Mouse (Mus musculus): ENCODE measurements around the gene Tmem217. TPM values are rescaled to one million over a fixed set of nuclear protein-coding genes. Genes with fewer than 3 reads are reported as not detected.

Gene Tmem217
- total and polyA plus RNA-seq, 3 experiments, result 2.5 to 4.5 TPM; not detected in 1

DNA sequence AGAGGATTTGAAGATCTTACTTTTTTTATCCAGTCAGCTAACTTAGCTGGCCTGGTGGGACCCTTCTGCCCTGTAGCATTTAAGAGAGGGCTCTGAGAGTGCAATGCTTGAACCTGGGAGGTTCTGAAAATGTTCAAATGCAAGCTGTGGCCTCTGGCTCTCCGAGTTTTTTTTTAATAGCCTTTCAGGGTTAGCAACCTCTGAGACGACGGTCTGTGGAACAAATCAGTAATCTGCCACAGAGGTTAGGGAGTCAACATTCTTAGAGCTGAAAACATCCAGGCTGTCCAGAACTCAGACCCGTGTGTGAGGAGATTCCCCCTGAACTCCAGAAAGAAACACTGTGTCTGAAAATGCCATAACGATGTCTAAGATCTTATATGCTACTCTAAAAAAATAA lies 6.3 kb upstream of the Tmem217 start:
- no peak for DNase-seq (ENCODE audit: low read depth, low spot score)
- TF ChIP-seq TAL1 (IDR thresholded peaks at IDR 0.05; ENCODE audit: low read length) (no peak), GATA1 (IDR thresholded peaks at IDR 0.05; ENCODE audit: low read depth, low read length) (no peak), POLR2A (IDR thresholded peaks at IDR 0.05; ENCODE audit: control insufficient read depth in 1 of 2, insufficient read depth in 1 of 2, low read depth in 1 of 2, low read length in 2 of 2, poor library complexity in 1 of 2) (no peak), ZC3H11A (IDR thresholded peaks at IDR 0.05; ENCODE audit: low read depth, low read length) (no peak), RCOR1 (IDR thresholded peaks at IDR 0.05; ENCODE audit: low read depth, low read length) (no peak), MYB (IDR thresholded peaks at IDR 0.05; ENCODE audit: low read depth, low read length) (no peak), NELFE (IDR thresholded peaks at IDR 0.05; ENCODE audit: low read depth, low read length) (no peak), TBP (IDR thresholded peaks at IDR 0.05; ENCODE audit: low read depth, low read length) (no peak), ETS1 (IDR thresholded peaks at IDR 0.05; ENCODE audit: low read depth, low read length) (no peak), CHD2 (IDR thresholded peaks at IDR 0.05; ENCODE audit: low read length) (no peak), HCFC1 (IDR thresholded peaks at IDR 0.05; ENCODE audit: low read depth, low read length) (no peak), EP300 (IDR thresholded peaks at IDR 0.05; ENCODE audit: low read depth in 1 of 2, low read length in 2 of 2) (no peak), NRF1 (IDR thresholded peaks at IDR 0.05; ENCODE audit: insufficient read depth, low read depth, low read length, poor library complexity, severe bottlenecking) (no peak), GABPA (IDR thresholded peaks at IDR 0.05; ENCODE audit: low read depth, low read length) (no peak), USF1 (IDR thresholded peaks at IDR 0.05; ENCODE audit: low read depth, low read length) (no peak), E2F4 (IDR thresholded peaks at IDR 0.05; ENCODE audit: borderline replicate concordance, low read depth, low read length) (no peak), RAD21 (IDR thresholded peaks at IDR 0.05; ENCODE audit: low read depth, low read length) (no peak)
- Histone ChIP-seq H3K4me1 (ENCODE audit: control insufficient read depth in 1 of 2, insufficient read depth in 2 of 2, low read length in 2 of 2) (no peaks in the 10 kb centered on the region), H3K9ac (ENCODE audit: control insufficient read depth, low read depth, low read length, poor library complexity, severe bottlenecking) (no peak overlapping the region), H3K27me3 (ENCODE audit: control insufficient read depth in 1 of 2, insufficient read depth in 2 of 2, low read length in 2 of 2) (no peaks in the 10 kb centered on the region), H3K4me3 (ENCODE audit: control insufficient read depth in 1 of 2, insufficient read depth in 1 of 2, low read depth in 2 of 2, low read length in 2 of 2) (no peak overlapping the region), H3K79me2 (ENCODE audit: control insufficient read depth, insufficient read depth, low read length, poor library complexity) (peaks cover 7% of the 10 kb centered on the region), H3K9me3 (replicated peaks; ENCODE audit: insufficient read depth, low read length) (no peaks in the 10 kb centered on the region), H3K27ac (ENCODE audit: control insufficient read depth, low read depth, low read length) (no peak overlapping the region), H3K36me3 (ENCODE audit: control insufficient read depth in 1 of 2, insufficient read depth in 2 of 2, low read length in 2 of 2) (peaks cover 0 to 1% of the 10 kb centered on the region in 2 experiments; a peak in 2 of 4 replicates)

DNA sequence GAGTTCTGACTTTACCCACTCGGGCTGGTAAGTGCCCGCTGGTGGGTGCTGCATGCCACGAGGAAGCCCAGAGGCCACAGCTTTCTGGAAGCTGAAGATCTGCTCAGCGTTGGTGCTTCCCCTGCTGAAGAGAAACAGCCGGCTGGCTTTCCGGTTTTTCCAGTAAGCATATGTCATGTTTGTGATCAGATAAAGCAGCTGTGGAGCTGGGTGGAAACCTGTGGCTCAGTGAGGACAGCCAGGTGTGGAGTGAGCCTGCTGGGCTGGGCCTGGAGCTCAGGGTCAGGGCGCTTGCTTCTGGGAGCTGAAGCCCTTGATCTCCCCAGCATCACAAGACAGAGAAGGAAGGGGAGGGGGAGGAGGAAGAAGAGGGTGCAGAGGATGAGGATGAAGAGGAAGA lies 4.7 kb upstream of the Tmem217 start:
- no peak overlapping the region for H3K4me3 ChIP-seq (ENCODE audit: control insufficient read depth in 1 of 2, insufficient read depth in 1 of 2, low read depth in 2 of 2, low read length in 2 of 2)
- H3K9me3 ChIP-seq (replicated peaks; ENCODE audit: insufficient read depth, low read length), result no peaks in the 10 kb centered on the region
- H3K27me3 ChIP-seq (ENCODE audit: control insufficient read depth in 1 of 2, insufficient read depth in 2 of 2, low read length in 2 of 2), result no peaks in the 10 kb centered on the region
- H3K9ac ChIP-seq (ENCODE audit: control insufficient read depth, low read depth, low read length, poor library complexity, severe bottlenecking), result no peak overlapping the region
- H3K36me3 ChIP-seq (ENCODE audit: control insufficient read depth in 1 of 2, insufficient read depth in 2 of 2, low read length in 2 of 2), result peaks cover 0 to 2% of the 10 kb centered on the region in 2 experiments; a peak in 1 of 4 replicates
- no peaks in the 10 kb centered on the region for H3K4me1 ChIP-seq (ENCODE audit: control insufficient read depth in 1 of 2, insufficient read depth in 2 of 2, low read length in 2 of 2)
- no peak overlapping the region for H3K27ac ChIP-seq (ENCODE audit: control insufficient read depth, low read depth, low read length)
- TF ChIP-seq MAFK (IDR thresholded peaks at IDR 0.05; ENCODE audit: borderline replicate concordance, low read depth, low read length), result no peak
- no peak for TF ChIP-seq NELFE (IDR thresholded peaks at IDR 0.05; ENCODE audit: low read depth, low read length)
- TF ChIP-seq RAD21 (IDR thresholded peaks at IDR 0.05; ENCODE audit: low read depth, low read length), result no peak
- TF ChIP-seq MXI1 (IDR thresholded peaks at IDR 0.05; ENCODE audit: low read depth, low read length), result no peak
- TF ChIP-seq KAT2A (conservative IDR thresholded peaks at IDR 0.05; ENCODE audit: low read depth, low read length), result no peak
- no peak for TF ChIP-seq POLR2AphosphoS5 (IDR thresholded peaks at IDR 0.05; ENCODE audit: borderline replicate concordance, low read depth, low read length)
- TF ChIP-seq MYB (IDR thresholded peaks at IDR 0.05; ENCODE audit: low read depth, low read length), result no peak
- TF ChIP-seq POLR2A (IDR thresholded peaks at IDR 0.05; ENCODE audit: control insufficient read depth in 1 of 2, insufficient read depth in 1 of 2, low read depth in 1 of 2, low read length in 2 of 2, poor library complexity in 1 of 2), result no peak
- no peak for TF ChIP-seq GABPA (IDR thresholded peaks at IDR 0.05; ENCODE audit: low read depth, low read length)
- TF ChIP-seq E2F4 (IDR thresholded peaks at IDR 0.05; ENCODE audit: borderline replicate concordance, low read depth, low read length), result no peak
- TF ChIP-seq EP300 (IDR thresholded peaks at IDR 0.05; ENCODE audit: low read depth in 1 of 2, low read length in 2 of 2), result no peak
- TF ChIP-seq CTCF (IDR thresholded peaks at IDR 0.05 in 2 of 3, conservative IDR thresholded peaks at IDR 0.05 in 1 of 3; ENCODE audit: control insufficient read depth in 1 of 3, insufficient read depth in 1 of 3, low read depth in 2 of 3, low read length in 3 of 3, poor library complexity in 1 of 3, severe bottlenecking in 1 of 3), result no peak
- peaks cover 10% of the 10 kb centered on the region for H3K79me2 ChIP-seq (ENCODE audit: control insufficient read depth, insufficient read depth, low read length, poor library complexity)
- no peak for DNase-seq (ENCODE audit: low read depth, low spot score)
